Mouse (Mus musculus): ENCODE measurements around the gene Cacna1b. TPM values are rescaled to one million over a fixed set of nuclear protein-coding genes. Genes with fewer than 3 reads are reported as not detected.

Cacna1b gene
- polyA plus RNA-seq, 1 experiment, result 0.06 TPM

- no peaks in the 10 kb centered on the region for H3K79me2 ChIP-seq (ENCODE audit: control insufficient read depth, insufficient read depth)
- no peak overlapping the region for H3K4me2 ChIP-seq (ENCODE audit: low read depth)
- H3K27me3 ChIP-seq (ENCODE audit: control insufficient read depth, insufficient read depth, insufficient read length), result no peaks in the 10 kb centered on the region
- H3K36me3 ChIP-seq (ENCODE audit: control insufficient read depth, insufficient read depth), result no peaks in the 10 kb centered on the region
- TF ChIP-seq REST (IDR thresholded peaks at IDR 0.05; ENCODE audit: insufficient read depth, insufficient read length), result no peak
- TF ChIP-seq E2F4 (IDR thresholded peaks at IDR 0.05; ENCODE audit: insufficient read depth), result no peak
- TF ChIP-seq POLR2A (IDR thresholded peaks at IDR 0.05; ENCODE audit: insufficient read length, low read depth), result no peak
- no peak for TF ChIP-seq TCF12 (IDR thresholded peaks at IDR 0.05; ENCODE audit: insufficient read depth, poor library complexity, severe bottlenecking)
- no peak for TF ChIP-seq TCF3 (IDR thresholded peaks at IDR 0.05; ENCODE audit: insufficient read length, low read depth)
- no peak for TF ChIP-seq CEBPB (IDR thresholded peaks at IDR 0.05; ENCODE audit: insufficient read depth, poor library complexity, severe bottlenecking)
- TF ChIP-seq SRF (IDR thresholded peaks at IDR 0.05; ENCODE audit: control insufficient read depth, insufficient read length, low read depth), result no peak
- no peak for TF ChIP-seq POLR2AphosphoS2 (IDR thresholded peaks at IDR 0.05; ENCODE audit: insufficient read length, low read depth)
- no peak for TF ChIP-seq USF1 (IDR thresholded peaks at IDR 0.05; ENCODE audit: low read depth)
- no peak for TF ChIP-seq MYOG (IDR thresholded peaks at IDR 0.05; ENCODE audit: control insufficient read depth in 1 of 3, insufficient read depth in 1 of 3, insufficient read length in 2 of 3, low read depth in 2 of 3)
- no peak for TF ChIP-seq MAX (IDR thresholded peaks at IDR 0.05; ENCODE audit: low read depth)
- no peak for TF ChIP-seq MYOD1 (IDR thresholded peaks at IDR 0.05; ENCODE audit: control insufficient read depth in 1 of 3, insufficient read length in 2 of 3, low read depth in 2 of 3)
- H3K4me3 ChIP-seq, result no peak overlapping the region
- H3ac ChIP-seq (ENCODE audit: control insufficient read depth, insufficient read length), result no peak overlapping the region
These were observed 94.4 kb downstream of the Cacna1b start for GRCm38 (mm10) chr2:24668598-24668997.

- Histone ChIP-seq H3K4me3 (no peak overlapping the region), H3K4me2 (ENCODE audit: low read depth) (no peak overlapping the region), H3ac (ENCODE audit: control insufficient read depth, insufficient read length) (no peak overlapping the region), H3K79me2 (ENCODE audit: control insufficient read depth, insufficient read depth) (no peaks in the 10 kb centered on the region), H3K27me3 (ENCODE audit: control insufficient read depth, insufficient read depth, insufficient read length) (peaks cover 10% of the 10 kb centered on the region), H3K36me3 (ENCODE audit: control insufficient read depth, insufficient read depth) (no peaks in the 10 kb centered on the region)
- TF ChIP-seq MYOG (IDR thresholded peaks at IDR 0.05; ENCODE audit: control insufficient read depth in 1 of 3, insufficient read depth in 1 of 3, insufficient read length in 2 of 3, low read depth in 2 of 3) (no peak), SRF (IDR thresholded peaks at IDR 0.05; ENCODE audit: control insufficient read depth, insufficient read length, low read depth) (no peak), POLR2AphosphoS2 (IDR thresholded peaks at IDR 0.05; ENCODE audit: insufficient read length, low read depth) (no peak), MYOD1 (IDR thresholded peaks at IDR 0.05; ENCODE audit: control insufficient read depth in 1 of 3, insufficient read length in 2 of 3, low read depth in 2 of 3) (no peak), USF1 (IDR thresholded peaks at IDR 0.05; ENCODE audit: low read depth) (no peak), TCF12 (IDR thresholded peaks at IDR 0.05; ENCODE audit: insufficient read depth, poor library complexity, severe bottlenecking) (no peak), REST (IDR thresholded peaks at IDR 0.05; ENCODE audit: insufficient read depth, insufficient read length) (no peak), CEBPB (IDR thresholded peaks at IDR 0.05; ENCODE audit: insufficient read depth, poor library complexity, severe bottlenecking) (no peak), E2F4 (IDR thresholded peaks at IDR 0.05; ENCODE audit: insufficient read depth) (no peak), MAX (IDR thresholded peaks at IDR 0.05; ENCODE audit: low read depth) (no peak), TCF3 (IDR thresholded peaks at IDR 0.05; ENCODE audit: insufficient read length, low read depth) (no peak)
These were observed 98.2 kb downstream of the Cacna1b start for GRCm38 (mm10) chr2:24664678-24665257.

GRCm38 (mm10) chr2:24659150-24659775 lies 103.7 kb downstream of the Cacna1b start:
- Histone ChIP-seq H3K4me2 (ENCODE audit: low read depth) (no peak overlapping the region), H3ac (ENCODE audit: control insufficient read depth, insufficient read length) (no peak overlapping the region), H3K4me3 (no peak overlapping the region), H3K27me3 (ENCODE audit: control insufficient read depth, insufficient read depth, insufficient read length) (peaks cover 12% of the 10 kb centered on the region), H3K36me3 (ENCODE audit: control insufficient read depth, insufficient read depth) (no peaks in the 10 kb centered on the region), H3K79me2 (ENCODE audit: control insufficient read depth, insufficient read depth) (no peaks in the 10 kb centered on the region)
- no peak for TF ChIP-seq E2F4 (IDR thresholded peaks at IDR 0.05; ENCODE audit: insufficient read depth)
- no peak for TF ChIP-seq MAX (IDR thresholded peaks at IDR 0.05; ENCODE audit: low read depth)
- TF ChIP-seq MYOG (IDR thresholded peaks at IDR 0.05; ENCODE audit: control insufficient read depth in 1 of 3, insufficient read depth in 1 of 3, insufficient read length in 2 of 3, low read depth in 2 of 3), result no peak
- no peak for TF ChIP-seq SRF (IDR thresholded peaks at IDR 0.05; ENCODE audit: control insufficient read depth, insufficient read length, low read depth)
- TF ChIP-seq CEBPB (IDR thresholded peaks at IDR 0.05; ENCODE audit: insufficient read depth, poor library complexity, severe bottlenecking), result no peak
- no peak for TF ChIP-seq REST (IDR thresholded peaks at IDR 0.05; ENCODE audit: insufficient read depth, insufficient read length)
- no peak for TF ChIP-seq MYOD1 (IDR thresholded peaks at IDR 0.05; ENCODE audit: control insufficient read depth in 1 of 3, insufficient read length in 2 of 3, low read depth in 2 of 3)

- TF ChIP-seq USF1 (IDR thresholded peaks at IDR 0.05; ENCODE audit: low read depth), result no peak
- TF ChIP-seq REST (IDR thresholded peaks at IDR 0.05; ENCODE audit: insufficient read depth, insufficient read length), result no peak
- no peak for TF ChIP-seq CEBPB (IDR thresholded peaks at IDR 0.05; ENCODE audit: insufficient read depth, poor library complexity, severe bottlenecking)
- TF ChIP-seq TCF12 (IDR thresholded peaks at IDR 0.05; ENCODE audit: insufficient read depth, poor library complexity, severe bottlenecking), result no peak
- TF ChIP-seq POLR2AphosphoS2 (IDR thresholded peaks at IDR 0.05; ENCODE audit: insufficient read length, low read depth), result no peak
- TF ChIP-seq TCF3 (IDR thresholded peaks at IDR 0.05; ENCODE audit: insufficient read length, low read depth), result no peak
- TF ChIP-seq SRF (IDR thresholded peaks at IDR 0.05; ENCODE audit: control insufficient read depth, insufficient read length, low read depth), result no peak
- TF ChIP-seq E2F4 (IDR thresholded peaks at IDR 0.05; ENCODE audit: insufficient read depth), result no peak
- no peak for TF ChIP-seq MYOD1 (IDR thresholded peaks at IDR 0.05; ENCODE audit: control insufficient read depth in 1 of 3, insufficient read length in 2 of 3, low read depth in 2 of 3)
- TF ChIP-seq MAX (IDR thresholded peaks at IDR 0.05; ENCODE audit: low read depth), result no peak
- TF ChIP-seq POLR2A (IDR thresholded peaks at IDR 0.05; ENCODE audit: insufficient read length, low read depth), result no peak
- TF ChIP-seq MYOG (IDR thresholded peaks at IDR 0.05; ENCODE audit: control insufficient read depth in 1 of 3, insufficient read depth in 1 of 3, insufficient read length in 2 of 3, low read depth in 2 of 3), result no peak
- Histone ChIP-seq H3K4me2 (ENCODE audit: low read depth) (no peak overlapping the region), H3K79me2 (ENCODE audit: control insufficient read depth, insufficient read depth) (no peaks in the 10 kb centered on the region), H3ac (ENCODE audit: control insufficient read depth, insufficient read length) (no peak overlapping the region), H3K27me3 (ENCODE audit: control insufficient read depth, insufficient read depth, insufficient read length) (peaks cover 12% of the 10 kb centered on the region), H3K4me3 (no peak overlapping the region), H3K36me3 (ENCODE audit: control insufficient read depth, insufficient read depth) (no peaks in the 10 kb centered on the region)
These were observed 114.4 kb downstream of the Cacna1b start for GRCm38 (mm10) chr2:24648503-24648902.
